Mouse (Mus musculus) kidney, postnatal 4 days (tissue): ENCODE data around the gene Bbs2.

Source experiments
- DNase-seq, 2 experiments: peaks; one replicate each; pipeline ENCODE4 v3.0.0; 2021; ENCODE audit warnings: mixed read lengths in 2 of 2

The Bbs2 gene

DNA sequence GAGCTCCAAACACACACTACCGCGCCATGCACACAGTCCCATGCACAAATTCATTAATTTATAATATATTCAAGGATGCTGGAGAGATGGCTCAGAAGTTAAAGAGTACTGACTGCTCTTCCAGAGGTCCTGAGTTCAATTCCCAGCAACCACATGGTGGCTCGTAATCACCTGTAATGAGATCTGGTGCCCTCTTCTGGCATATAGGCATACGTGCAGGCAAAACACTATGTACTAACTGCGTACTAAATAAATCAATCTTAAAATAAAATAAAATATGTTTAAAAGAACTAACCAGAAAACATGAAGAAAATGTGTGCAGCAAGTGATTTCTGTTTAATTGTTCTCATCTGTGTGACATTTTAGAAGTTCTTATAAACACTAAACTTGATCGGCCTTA lies 4.4 kb downstream of the Bbs2 start:
- DNase-seq, result no peak

DNA sequence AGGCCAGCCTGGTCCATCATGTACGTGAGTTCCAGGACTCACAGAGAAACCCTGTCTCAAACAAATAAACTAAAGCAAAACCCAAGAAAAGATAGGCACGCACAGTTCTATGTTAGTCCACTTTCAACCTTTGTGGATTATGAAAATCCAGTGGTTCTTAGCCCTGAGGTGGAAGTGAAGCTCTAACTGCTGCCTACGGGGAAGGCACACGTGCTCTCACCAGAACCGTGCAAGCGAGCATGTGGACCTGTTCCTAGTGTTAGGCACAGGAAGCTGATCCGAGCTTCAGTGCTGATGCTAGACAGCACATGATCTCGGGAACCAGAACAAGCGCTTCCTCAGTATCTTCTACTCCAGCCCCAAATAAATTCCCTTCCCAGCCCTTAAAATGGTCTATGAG lies 5.9 kb downstream of the Bbs2 start:
- no peak for DNase-seq

DNA sequence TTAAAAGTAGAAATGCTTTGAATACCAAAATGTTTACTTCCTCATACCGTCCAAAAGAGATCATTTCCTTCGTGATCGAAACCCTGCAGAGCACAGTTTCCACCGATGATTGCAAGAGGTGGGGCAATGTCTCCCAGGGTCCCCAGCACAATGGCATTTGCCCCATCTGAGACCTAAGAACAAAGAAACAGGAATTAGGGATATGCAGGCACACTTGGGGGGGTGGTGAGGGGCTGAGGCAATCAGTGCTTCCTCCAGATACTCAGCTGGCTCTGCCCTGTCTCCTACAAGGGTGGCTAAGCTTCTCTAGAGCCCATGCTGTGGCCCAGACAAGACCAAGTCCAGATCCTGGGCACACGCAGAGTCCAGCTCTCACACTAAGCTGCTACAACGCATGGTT lies 9.0 kb downstream of the Bbs2 start:
- DNase-seq, result no peak

DNA sequence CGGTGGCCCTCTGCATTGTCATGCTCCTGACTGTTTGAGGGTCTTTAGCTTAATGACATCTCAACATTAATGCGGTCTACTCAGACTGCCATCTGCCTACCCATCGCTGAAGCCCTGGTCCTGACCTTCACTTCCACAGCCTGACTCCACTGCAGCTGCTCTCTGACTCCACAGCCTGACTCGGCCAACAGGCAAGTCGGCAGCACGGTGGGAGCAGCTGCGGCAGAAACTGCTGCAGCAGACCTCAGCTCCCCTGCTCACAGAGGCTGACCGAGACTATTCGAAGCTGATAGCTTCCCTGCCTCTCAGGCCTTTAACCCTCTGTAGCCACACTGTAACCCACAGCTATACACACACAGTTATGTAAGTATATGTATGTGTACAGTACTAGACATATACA lies 10.8 kb downstream of the Bbs2 start:
- DNase-seq, result no peak

DNA sequence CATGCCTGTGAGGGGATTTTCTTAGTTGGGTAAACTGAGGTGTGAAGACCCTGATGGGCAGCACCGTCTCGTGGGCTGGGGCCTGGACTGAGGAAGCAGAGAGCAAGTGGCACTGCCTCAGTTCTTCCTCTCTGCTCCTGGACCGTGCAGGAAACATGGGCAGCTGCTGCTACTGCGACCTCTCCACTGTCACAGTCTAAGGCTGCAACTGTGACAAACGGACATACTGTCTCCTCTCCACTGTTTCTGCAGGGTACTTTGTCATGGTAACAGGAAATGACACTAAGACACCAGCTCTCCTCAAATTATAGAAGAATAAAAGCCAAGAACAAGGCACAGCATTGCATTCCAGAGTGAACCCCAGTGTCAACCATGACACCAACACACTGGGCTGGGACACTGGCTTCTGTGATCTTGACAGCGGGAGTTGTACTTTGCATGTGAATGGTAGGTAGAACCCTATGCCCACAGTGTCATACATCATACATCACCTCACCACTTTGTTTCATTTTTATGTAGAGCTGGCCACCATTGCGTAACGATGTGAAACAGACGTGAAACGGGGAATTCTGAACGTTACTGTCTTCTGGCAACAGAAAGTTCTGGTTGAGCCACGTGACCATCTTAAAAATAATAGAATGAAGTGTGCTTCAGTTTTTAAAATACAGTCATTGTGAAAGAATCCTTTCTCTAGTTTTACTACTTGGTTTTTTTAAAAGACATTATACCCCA lies 22.1 kb downstream of the Bbs2 start:
- DNase-seq, result no peak

DNA sequence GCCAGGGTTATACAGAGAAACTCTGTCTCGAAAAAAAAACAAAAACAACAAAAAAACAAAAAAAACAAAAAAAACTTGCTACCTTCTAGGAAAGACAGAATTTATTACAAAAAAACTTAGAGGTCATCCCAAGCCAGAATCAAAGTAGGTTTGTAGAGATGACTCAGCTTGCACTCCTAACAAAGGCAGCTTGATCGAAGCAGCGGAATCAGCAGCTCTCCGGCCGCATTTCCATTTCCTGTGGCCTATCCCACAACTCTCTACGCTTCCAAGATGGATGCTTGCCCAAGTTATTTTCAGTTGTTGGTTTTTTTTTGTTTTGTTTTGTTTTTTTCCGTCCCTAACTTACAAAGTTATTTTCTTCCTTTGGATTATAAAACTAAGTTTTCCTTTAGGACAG lies 29.9 kb downstream of the Bbs2 start:
- DNase-seq, result no peak

DNA sequence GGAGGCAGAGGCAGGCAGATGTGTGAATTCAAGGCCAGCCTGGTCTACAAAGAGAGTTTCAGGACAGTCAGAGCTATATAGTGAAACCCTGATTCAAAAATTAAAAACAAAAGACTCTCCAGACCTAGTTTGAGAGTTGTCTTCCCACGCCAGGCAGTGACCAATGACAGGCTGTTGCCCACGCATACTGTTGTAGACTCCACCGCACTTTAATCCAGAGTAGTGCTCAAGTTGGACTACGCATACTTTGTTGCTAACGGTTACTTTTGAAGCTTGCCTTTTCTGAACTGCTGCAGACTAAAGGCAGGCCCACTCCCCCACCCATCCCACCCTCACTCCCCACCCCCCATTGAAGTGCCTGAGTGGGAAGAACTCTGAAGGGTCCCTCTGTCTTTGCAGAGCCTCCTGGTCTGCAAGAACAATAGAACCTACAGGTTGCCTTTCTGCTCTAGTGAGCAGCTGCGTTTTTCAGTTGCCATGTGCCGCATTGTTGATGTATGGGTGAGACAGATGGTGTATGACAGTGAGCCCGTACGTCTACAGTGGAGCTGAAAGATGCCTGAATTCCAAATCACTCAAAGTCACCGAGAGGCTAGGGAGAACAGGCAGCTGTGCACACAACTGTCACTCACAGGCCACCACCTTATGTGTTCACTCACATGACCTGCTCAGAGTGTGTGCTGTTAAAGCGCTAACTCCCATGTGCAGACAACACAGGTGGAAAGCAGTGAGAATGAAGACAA lies 32.4 kb downstream of the Bbs2 start:
- no peak for DNase-seq

DNA sequence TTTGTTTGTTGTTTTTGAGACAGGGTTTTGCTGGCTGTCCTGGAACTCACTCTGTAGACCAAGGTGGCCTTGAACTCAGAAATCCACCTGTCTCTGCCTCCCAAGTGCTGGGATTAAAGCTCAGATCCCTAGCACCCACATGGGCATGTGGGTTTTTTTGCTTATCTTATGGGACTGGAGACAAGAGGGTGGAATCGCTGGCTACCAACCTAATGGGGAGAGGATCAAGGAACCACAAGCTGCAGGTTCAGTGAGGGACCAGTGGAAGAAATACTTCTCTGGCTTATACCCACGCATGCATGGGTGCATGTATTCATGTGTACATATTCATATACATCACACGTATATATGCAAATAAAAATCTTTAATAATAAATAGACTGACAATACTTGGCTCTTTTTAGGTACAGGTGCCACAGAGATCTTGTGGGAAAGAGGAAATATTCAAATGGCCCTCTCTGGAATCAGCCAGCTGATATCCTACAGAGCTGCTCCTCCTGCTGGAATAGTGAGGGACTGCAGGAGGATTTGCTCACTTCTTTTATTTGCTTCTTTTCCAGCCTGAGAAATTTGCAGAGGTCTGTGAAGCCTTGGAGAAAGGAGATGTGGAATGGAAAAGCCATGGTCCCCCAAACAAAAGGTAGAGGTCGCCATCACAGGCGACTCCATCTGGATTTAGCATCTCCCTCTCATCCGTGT lies 41.4 kb downstream of the Bbs2 start:
- DNase-seq, result peak; percentile 79 to 80

DNA sequence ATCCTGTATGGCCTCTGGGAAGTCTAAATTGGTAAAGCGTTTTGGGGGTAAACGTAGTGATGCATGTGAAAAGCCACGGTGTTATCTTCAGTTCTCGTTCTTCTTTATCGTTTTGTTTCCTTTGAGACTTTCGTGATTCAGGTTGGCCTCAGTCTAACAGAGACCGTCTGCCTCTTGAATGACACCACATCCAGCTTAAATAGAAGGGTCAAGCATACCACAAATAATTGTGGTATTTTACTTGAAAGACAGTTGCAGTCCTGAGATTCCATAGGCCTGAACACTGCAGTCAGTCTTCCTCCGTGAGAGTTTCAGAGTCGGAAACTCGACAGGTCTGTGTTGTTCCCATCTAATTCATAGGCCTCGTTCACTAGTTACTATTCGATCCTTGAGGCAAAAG lies 46.0 kb downstream of the Bbs2 start:
- DNase-seq, result no peak

DNA sequence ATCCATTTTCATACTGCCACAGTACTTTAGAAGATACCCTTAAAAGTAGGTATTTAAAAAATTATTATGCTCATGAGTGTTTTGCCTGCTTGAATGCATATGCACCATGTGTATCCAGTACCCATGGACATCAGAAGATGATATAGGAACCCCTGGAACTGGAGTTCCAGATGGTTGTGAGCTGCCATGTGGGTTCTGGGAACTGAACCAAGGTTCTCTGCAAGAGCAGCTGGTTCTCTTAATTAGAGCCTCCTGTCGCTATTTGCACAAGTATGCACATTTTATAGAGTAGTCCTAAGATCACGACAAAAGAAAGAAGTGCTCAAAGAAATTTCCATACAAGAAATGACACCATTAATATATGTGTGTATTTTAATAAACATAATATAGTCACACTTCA lies 50.9 kb downstream of the Bbs2 start:
- DNase-seq, result no peak

DNA sequence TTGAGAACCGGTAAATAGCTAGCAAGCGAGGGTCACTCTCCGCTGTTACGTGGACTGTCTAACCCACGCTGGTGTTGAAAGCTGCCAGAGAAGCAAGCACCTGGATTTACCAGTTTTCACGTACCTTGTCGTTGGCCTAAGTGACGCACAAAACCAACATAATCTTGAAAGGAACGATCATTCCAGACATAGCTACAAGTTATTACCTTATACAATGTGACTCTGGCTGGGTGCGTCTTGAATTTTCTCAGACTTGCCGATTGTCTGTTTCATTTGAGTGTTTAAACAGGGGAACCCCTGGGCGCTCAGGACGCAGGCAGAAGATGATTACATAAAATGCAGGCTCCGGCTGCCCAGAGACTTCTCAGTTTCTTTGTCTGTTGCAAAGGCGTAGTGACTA lies 60.9 kb downstream of the Bbs2 start:
- peak in 1 of 2 experiments; percentile 13 for DNase-seq

DNA sequence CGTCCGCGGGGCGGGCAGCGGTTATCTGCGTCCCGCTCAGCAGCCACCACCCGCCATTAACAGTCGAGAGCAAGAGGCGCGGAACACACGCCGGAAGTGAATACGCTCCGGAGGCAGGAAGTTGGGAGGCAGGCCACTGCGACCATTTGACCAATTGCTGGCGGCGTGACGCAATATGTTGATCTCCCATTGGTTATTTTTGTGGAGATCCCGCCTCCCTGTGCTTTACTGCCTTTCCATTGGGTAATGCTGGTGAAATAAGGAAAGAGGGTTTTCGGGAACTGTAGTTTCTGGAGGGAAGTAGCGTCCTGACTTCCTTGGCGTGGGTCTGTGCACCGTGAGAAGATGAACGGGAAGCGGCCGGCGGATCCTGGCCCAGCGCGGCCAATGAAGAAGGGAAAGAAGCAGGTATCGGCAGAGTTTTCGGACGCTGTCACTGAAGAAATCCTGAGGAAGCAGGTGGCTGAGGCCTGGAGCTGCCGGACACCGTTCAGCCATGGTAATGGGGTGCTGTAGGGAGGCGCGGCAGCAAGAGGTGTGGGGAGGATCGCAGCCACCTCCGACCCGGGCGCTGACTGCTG lies 61.7 kb downstream of the Bbs2 start, which contains the start of the genes Nudt21 and Ogfod1:
TSS of gene Nudt21 (minus strand) at position 88 of the 581 bp plus-strand sequence.
TSS of gene Ogfod1 (plus strand) at position 255 of the 581 bp plus-strand sequence.
- peak; percentile 89 to 95 for DNase-seq

DNA sequence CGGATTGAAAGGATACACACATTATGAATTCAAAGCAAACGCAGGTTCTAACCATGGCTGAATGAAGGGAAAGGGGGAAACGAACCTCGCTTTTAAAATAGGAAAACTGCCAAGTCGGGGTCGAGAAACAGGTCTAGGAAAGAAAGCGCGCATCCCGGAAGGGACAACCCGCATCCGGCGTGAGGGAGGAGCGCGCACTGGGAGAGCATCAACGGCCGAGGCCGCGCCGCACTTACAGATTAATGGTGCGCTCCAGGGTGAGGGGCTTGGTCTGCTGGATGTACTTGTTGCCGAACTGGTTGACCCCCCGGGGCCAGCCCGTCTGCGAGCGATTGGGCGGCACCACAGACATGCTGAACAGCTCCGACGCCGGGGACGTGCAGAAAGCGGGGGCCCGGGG lies 62.2 kb downstream of the Bbs2 start:
- DNase-seq, result peak; percentile 77 to 86

DNA sequence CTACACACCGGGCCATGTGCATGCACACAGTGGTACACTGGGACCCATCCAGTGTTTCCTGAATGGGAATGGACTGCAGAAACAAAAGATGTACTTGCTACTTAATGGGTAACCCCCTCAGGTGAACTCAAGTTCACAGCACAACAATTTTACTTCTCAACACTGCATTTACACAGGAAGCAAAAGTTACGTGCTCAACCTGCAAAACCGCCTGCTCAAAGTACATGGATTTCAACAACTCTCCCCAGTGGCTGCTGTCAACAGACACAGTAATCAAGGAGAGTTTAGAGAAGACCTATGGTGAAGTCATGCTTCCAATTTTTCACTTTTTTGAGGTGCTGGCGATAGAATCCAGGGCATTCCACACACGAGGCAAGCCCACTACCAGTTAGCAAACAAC lies 63.5 kb downstream of the Bbs2 start:
- DNase-seq, result no peak

DNA sequence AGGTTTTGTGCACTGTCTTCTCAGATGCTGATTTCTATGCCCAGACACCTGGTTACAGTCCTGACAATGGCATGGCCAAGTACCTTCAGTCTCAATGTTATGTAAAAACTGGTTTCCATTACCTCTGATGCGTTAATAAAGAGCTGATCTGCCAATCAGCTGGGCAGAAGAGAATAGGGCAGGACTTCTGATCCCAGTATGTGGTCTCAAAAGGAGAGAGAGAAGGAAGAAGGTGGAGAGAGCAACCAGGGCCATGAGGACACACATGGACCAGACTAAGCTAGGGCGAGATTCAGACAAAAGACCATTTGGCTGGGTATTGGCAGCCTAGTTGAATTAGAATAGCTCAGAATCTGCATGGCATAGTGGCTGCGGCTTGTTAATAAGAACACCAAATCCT lies 65.1 kb downstream of the Bbs2 start:
- DNase-seq, result no peak

DNA sequence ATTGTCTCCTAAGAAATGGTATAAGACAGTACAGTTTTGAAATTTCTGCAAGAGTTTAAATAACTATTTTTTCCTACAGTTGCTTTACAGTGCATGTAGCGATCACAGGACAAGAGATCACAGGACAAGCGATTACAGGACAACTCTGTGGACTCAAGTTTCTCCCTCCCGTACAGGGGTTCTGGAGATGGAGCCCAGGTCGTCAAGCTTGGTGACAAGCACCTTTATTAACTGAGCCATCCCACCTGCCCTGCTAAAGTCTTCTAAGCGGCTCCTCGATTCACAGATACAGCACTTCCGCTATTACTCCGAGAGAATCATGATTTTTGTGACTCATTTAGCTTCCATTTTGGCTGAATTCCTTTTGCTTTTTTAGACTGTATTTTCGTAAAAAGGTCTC lies 69.0 kb downstream of the Bbs2 start:
- DNase-seq, result no peak

DNA sequence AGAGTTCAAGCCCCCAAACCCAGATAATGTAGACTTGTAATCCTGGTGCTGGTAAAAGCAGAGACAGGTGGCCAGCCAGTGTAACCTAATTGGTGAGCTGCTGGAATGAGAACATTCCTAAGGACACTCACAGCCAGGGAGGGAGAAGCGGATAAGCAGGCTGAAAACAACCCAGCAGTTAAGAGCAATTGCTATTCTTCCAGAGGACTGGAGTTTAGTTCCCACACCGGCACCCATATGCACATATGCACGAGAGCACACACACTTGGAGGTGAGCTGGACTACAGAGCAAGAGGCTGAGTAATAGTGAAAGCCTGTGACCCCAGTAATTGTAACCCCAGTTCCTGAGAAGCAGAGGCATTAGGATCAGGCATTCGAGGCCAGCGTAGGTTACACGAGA lies 74.8 kb downstream of the Bbs2 start:
- no peak for DNase-seq
